Mouse (Mus musculus) cerebellum, adult 2 months (tissue): ENCODE data around the gene Lgi2.

Experiments used
- CTCF ChIP-seq: fragments of 200-500 bp; IDR thresholded peaks from 2 replicates; pipeline ENCODE4 v1.5.1; 2011; ENCODE audit warnings: low read depth, mild to moderate bottlenecking, control low read depth, low read length, moderate library complexity, borderline replicate concordance; ENCODE audit not compliant: insufficient read depth
- POLR2A ChIP-seq: fragments of 200-500 bp; IDR thresholded peaks from 2 replicates; pipeline ENCODE4 v1.6.1; 2011; ENCODE audit warnings: low read length, control low read depth, borderline replicate concordance; ENCODE audit not compliant: insufficient read depth

GRCm38 (mm10) chr5:52504666-52505065 is 61.6 kb downstream of the Lgi2 start:
- TF ChIP-seq CTCF: no peak
- no peak for TF ChIP-seq POLR2A
